Mouse (Mus musculus): ENCODE measurements around the gene Dnah7c.
"Not testable (repeated sequence)": the region's sequence is repeated elsewhere in the genome, so short reads cannot be mapped to it uniquely, and the experiment has no call there.

The Dnah7c gene

GRCm38 (mm10) chr1:46729731-46730130, 304.3 kb downstream of the Dnah7c start:
- not testable (repeated sequence) for DNase-seq (ENCODE audit: low read depth, low spot score)

GRCm38 (mm10) chr1:46733405-46734106, 308.2 kb downstream of the Dnah7c start:
- not testable (repeated sequence) for DNase-seq (ENCODE audit: low read depth, low spot score)

GRCm38 (mm10) chr1:46734455-46734854, 309.1 kb downstream of the Dnah7c start:
- not testable (repeated sequence) for DNase-seq (ENCODE audit: low read depth, low spot score)

- DNase-seq (ENCODE audit: low read depth, low spot score), result not testable (repeated sequence)
These were observed 339.2 kb downstream of the Dnah7c start for GRCm38 (mm10) chr1:46764600-46764999.

- not testable (repeated sequence) for DNase-seq (ENCODE audit: low read depth, low spot score)
These were observed 343.9 kb downstream of the Dnah7c start for GRCm38 (mm10) chr1:46769318-46769717.

- not testable (repeated sequence) for DNase-seq (ENCODE audit: low read depth, low spot score)
These were observed 344.8 kb downstream of the Dnah7c start for GRCm38 (mm10) chr1:46770077-46770695.

- not testable (repeated sequence) for DNase-seq (ENCODE audit: low read depth, low spot score)
These were observed 356.8 kb downstream of the Dnah7c start for GRCm38 (mm10) chr1:46782227-46782626.

- no peak for DNase-seq (ENCODE audit: low read depth, low spot score)
These were observed 379.7 kb downstream of the Dnah7c start for GRCm38 (mm10) chr1:46805074-46805473.

GRCm38 (mm10) chr1:46808630-46809029, 383.2 kb downstream of the Dnah7c start:
- not testable (repeated sequence) for DNase-seq (ENCODE audit: low read depth, low spot score)

- DNase-seq (ENCODE audit: low read depth, low spot score), result no peak
These were observed 392.5 kb downstream of the Dnah7c start for GRCm38 (mm10) chr1:46817934-46818333.

- no peak for DNase-seq (ENCODE audit: low read depth, low spot score)
These were observed 397.0 kb downstream of the Dnah7c start for GRCm38 (mm10) chr1:46822256-46822972.

- no peak for DNase-seq (ENCODE audit: low read depth, low spot score)
These were observed 404.9 kb downstream of the Dnah7c start for GRCm38 (mm10) chr1:46830066-46830843.

- DNase-seq (ENCODE audit: low read depth, low spot score), result no peak
These were observed 406.5 kb downstream of the Dnah7c start for GRCm38 (mm10) chr1:46831927-46832326.

GRCm38 (mm10) chr1:46843406-46843805, 418.0 kb downstream of the Dnah7c start:
- no peak for DNase-seq (ENCODE audit: low read depth, low spot score)

- DNase-seq (ENCODE audit: low read depth, low spot score), result no peak
These were observed 418.9 kb downstream of the Dnah7c start for GRCm38 (mm10) chr1:46844281-46844680.

- no peak for DNase-seq (ENCODE audit: low read depth, low spot score)
These were observed 419.8 kb downstream of the Dnah7c start for GRCm38 (mm10) chr1:46845221-46845620.

- no peak for DNase-seq (ENCODE audit: low read depth, low spot score)
These were observed 424.4 kb downstream of the Dnah7c start for GRCm38 (mm10) chr1:46849758-46850157.

- DNase-seq (ENCODE audit: low read depth, low spot score), result no peak
These were observed 426.2 kb downstream of the Dnah7c start for GRCm38 (mm10) chr1:46851586-46851985.

- no peak for DNase-seq (ENCODE audit: low read depth, low spot score)
These were observed 426.8 kb downstream of the Dnah7c start for GRCm38 (mm10) chr1:46852216-46852599.

- no peak for DNase-seq (ENCODE audit: low read depth, low spot score)
These were observed 427.3 kb downstream of the Dnah7c start for GRCm38 (mm10) chr1:46852600-46853272.
